Mouse (Mus musculus) cerebellum, postnatal 4 days (tissue): Measurements from ENCODE around the gene Sult1d1.
"Not testable (repeated sequence)": the region's sequence is repeated elsewhere in the genome, so short reads cannot be mapped to it uniquely, and the experiment has no call there.

Source experiments
- DNase-seq, 2 experiments: peaks; one replicate each; pipeline ENCODE4 v3.0.0; 2022; ENCODE audit warnings: low spot score in 2 of 2, mixed read lengths in 1 of 2

The Sult1d1 gene

GRCm38 (mm10) chr5:87568845-87569244, at the start of gene Sult1d1:
Gene Sult1d1 (minus strand): TSS chr5:87569027.
- no peak for DNase-seq

- no peak for DNase-seq
These were observed 46.2 kb upstream of the Sult1d1 start for GRCm38 (mm10) chr5:87615128-87615390.

- DNase-seq: no peak
These were observed 45.7 kb upstream of the Sult1d1 start for GRCm38 (mm10) chr5:87614364-87615127.

- DNase-seq: no peak
These were observed 32.2 kb upstream of the Sult1d1 start for GRCm38 (mm10) chr5:87601018-87601417.

GRCm38 (mm10) chr5:87597891-87598290, 29.1 kb upstream of the Sult1d1 start:
- no peak for DNase-seq

- no peak for DNase-seq
These were observed 22.7 kb upstream of the Sult1d1 start, which contains the start of gene Sult1e1 for GRCm38 (mm10) chr5:87591494-87591893. Gene Sult1e1 (minus strand): TSS chr5:87591594.

- DNase-seq: no peak
These were observed 21.1 kb upstream of the Sult1d1 start for GRCm38 (mm10) chr5:87589916-87590315.

GRCm38 (mm10) chr5:87580389-87580788, 11.6 kb upstream of the Sult1d1 start:
- DNase-seq: no peak

GRCm38 (mm10) chr5:87574174-87574573, 5.3 kb upstream of the Sult1d1 start:
- DNase-seq: no peak

GRCm38 (mm10) chr5:87573490-87573889, 4.7 kb upstream of the Sult1d1 start:
- no peak for DNase-seq

- DNase-seq: no peak
These were observed 4.0 kb upstream of the Sult1d1 start for GRCm38 (mm10) chr5:87572781-87573180.

GRCm38 (mm10) chr5:87567306-87567705, 1.5 kb downstream of the Sult1d1 start:
- DNase-seq: no peak

GRCm38 (mm10) chr5:87562966-87563365, 5.9 kb downstream of the Sult1d1 start:
- no peak for DNase-seq

GRCm38 (mm10) chr5:87562526-87562925, 6.3 kb downstream of the Sult1d1 start:
- no peak for DNase-seq

GRCm38 (mm10) chr5:87560145-87560544, 8.7 kb downstream of the Sult1d1 start:
- DNase-seq: no peak

GRCm38 (mm10) chr5:87550935-87551334, 17.9 kb downstream of the Sult1d1 start:
- DNase-seq: no peak

- DNase-seq: no peak
These were observed 30.7 kb downstream of the Sult1d1 start, which contains the start of gene Sult1b1 for GRCm38 (mm10) chr5:87538111-87538510. Gene Sult1b1 (minus strand): TSS chr5:87538195.

- no peak for DNase-seq
These were observed 32.7 kb downstream of the Sult1d1 start for GRCm38 (mm10) chr5:87535994-87536644.

GRCm38 (mm10) chr5:87532288-87532687, 36.5 kb downstream of the Sult1d1 start:
- no peak for DNase-seq

- not testable (repeated sequence) for DNase-seq
These were observed 45.3 kb downstream of the Sult1d1 start for GRCm38 (mm10) chr5:87523561-87523960.

GRCm38 (mm10) chr5:87505776-87506458, 62.9 kb downstream of the Sult1d1 start:
- no peak for DNase-seq
